Mouse (Mus musculus) brain, adult 10 weeks (tissue): Measurements from ENCODE around the gene Olfr1355. TPM values are rescaled to one million over a fixed set of nuclear protein-coding genes. Genes with fewer than 3 reads are reported as not detected.

Experiments
- polyA plus RNA-seq: library from polyadenylated mRNA; stranded (reverse); fragments of 350-450 nt; fragmentation: Illumina TruSeq; extraction: RNeasy Lipid Tissue Mini Kit (QIAGEN cat#74804); gene quantifications from one replicate; pipeline ENCODE4 v1.2.3, GENCODE M21; 2015; ENCODE audit warnings: low read depth, low replicate concordance

Gene Olfr1355
- polyA plus RNA-seq, result not detected

DNA sequence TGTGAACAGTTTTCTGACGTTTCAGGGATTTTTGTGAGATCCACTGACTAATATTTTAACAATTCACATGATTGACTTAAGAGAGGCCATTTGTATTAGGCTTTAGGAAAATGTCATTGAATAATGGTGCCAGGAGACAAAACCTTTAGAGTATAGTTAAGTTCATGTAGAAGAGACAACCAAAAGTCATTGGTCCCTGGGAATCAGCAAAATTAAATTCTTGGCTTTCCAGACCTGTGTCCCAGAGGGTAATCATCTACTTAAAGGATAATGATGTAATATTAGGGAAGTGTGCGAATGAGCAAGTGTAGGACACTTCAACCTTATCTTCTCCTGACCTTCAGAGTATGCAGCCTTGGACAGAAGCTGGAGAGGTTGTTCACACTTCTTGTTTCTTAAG lies at the start of gene Olfr1355:
Olfr1355 (plus strand) TSS at position 301 of the 400 bp plus-strand sequence.

DNA sequence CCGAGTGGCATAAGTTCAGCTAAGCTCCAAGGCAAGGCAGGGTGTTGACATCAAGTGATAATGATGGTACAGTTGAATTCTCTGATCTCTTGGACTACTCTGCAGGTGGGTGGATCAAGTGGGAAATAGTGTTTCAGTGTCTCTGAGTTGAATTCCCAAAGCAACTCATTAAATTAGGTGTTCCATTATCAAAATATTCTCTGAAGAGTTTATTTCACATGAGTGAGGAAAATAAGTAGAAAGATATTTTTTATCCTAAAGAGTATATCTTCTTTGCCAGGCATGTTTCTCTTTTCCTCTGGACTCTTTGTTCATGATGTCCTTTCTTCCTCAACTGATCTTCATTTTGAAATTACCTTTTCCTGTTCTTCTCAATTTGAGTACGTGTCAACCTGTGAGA lies 23.3 kb upstream of the Olfr1355 start, which contains the start of gene Olfr1356:
Olfr1356 (minus strand) TSS at position 101 of the 400 bp plus-strand sequence.

GRCm38 (mm10) chr10:78912871-78913270 lies 37.5 kb downstream of the Olfr1355 start, which contains the start of gene Olfr1354:
Gene Olfr1354, plus strand, starts transcription at chr10:78913171.

Other genes with a start within 250 kb of the Olfr1355 start
- gene Casp14, start 157.2 kb upstream of the Olfr1355 start, polyA plus RNA-seq, result not detected
- not detected for gene Ccdc105, start 122.5 kb upstream of the Olfr1355 start, polyA plus RNA-seq
- 11.0 TPM for gene Slc1a6, start 95.0 kb upstream of the Olfr1355 start, polyA plus RNA-seq
- not detected for gene Olfr1356, start 23.4 kb upstream of the Olfr1355 start, polyA plus RNA-seq
- gene Olfr1354, start 37.6 kb downstream of the Olfr1355 start, polyA plus RNA-seq, result not detected
- gene Olfr8, start 75.1 kb downstream of the Olfr1355 start, polyA plus RNA-seq, result not detected
- gene Olfr1353, start 87.8 kb downstream of the Olfr1355 start, polyA plus RNA-seq, result not detected
- not detected for gene Olfr1352, start 105.5 kb downstream of the Olfr1355 start, polyA plus RNA-seq
- not detected for gene Olfr1351, start 136.9 kb downstream of the Olfr1355 start, polyA plus RNA-seq
- not detected for gene Olfr57, start 153.2 kb downstream of the Olfr1355 start, polyA plus RNA-seq
- gene 2610008E11Rik, start 222.1 kb downstream of the Olfr1355 start, polyA plus RNA-seq, result 23.8 TPM